Mouse (Mus musculus): ENCODE measurements around the gene Cdk14. TPM values are rescaled to one million over a fixed set of nuclear protein-coding genes. Genes with fewer than 3 reads are reported as not detected.
A peak's percentile ranks its signal among the peaks of the same experiment; 100 is the strongest.

The Cdk14 gene
- total RNA-seq, 2 experiments from 2014 or later = 10.0 to 10.6 TPM

DNA sequence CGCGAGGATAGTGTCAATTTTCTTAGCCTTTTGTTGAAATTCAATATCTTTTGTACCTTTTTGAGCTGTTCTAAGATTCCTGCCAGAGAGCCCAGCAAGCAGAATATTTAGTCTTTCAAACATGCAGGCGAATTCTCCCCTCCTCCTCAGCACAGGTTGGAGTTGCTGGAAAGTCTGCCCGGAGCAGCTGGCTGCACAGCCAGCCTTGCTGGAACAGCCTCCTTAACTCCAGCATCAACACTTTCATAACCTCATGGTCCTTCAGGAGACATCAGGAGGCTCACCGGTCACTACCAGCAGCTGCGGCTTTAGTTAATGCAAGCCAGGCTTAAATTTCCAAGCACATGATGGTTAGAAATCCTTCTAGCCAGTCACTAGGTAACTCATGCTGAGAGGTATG lies 105.8 kb downstream of the Cdk14 start:
- DNase-seq = no peak

DNA sequence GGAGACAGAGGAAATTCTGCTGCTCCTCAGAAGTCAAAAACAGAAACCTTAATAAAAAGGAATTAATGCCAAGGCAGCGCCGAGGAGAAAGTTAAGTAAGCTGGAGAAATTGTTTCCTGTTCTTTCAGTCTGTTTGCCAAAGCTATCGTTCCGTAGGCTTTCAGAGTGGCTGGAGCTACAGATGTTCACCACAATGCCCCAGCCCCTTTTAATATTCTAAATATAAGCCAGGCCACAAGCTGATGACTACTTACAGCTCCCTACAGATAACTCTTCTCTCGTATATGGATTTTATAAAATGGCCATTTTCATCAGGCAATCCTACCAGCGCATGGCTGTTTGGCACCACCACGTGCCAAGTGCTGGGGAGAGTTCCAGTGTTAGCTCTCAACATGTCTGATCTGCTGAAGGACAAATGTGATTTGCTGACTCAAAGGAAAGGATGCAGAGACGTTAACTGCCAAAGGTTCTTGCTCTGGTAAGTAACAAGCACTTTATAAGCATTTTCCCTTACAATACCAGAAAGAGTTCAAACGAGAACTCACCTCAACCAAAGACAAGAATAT lies 106.8 kb downstream of the Cdk14 start:
- DNase-seq = no peak

DNA sequence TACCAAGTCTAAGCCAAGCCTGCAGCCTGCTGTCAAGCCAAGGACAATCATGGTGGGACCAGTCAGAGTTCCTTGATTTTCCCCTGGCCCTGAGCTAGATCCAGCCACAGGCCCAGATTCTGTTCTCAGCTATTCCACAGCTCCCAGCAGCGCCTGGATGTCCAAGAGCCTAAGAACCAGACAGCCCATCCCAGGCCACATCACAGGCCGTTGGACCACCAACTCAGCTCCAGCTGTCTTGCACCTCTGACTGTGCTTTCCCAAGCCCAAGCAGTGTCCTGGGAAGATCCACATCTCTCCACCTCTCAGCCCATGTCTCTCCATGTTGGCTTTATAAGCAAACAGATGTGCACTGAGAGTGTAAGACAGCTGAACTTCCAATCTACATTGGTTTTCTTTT lies 114.8 kb downstream of the Cdk14 start:
- no peak for DNase-seq

DNA sequence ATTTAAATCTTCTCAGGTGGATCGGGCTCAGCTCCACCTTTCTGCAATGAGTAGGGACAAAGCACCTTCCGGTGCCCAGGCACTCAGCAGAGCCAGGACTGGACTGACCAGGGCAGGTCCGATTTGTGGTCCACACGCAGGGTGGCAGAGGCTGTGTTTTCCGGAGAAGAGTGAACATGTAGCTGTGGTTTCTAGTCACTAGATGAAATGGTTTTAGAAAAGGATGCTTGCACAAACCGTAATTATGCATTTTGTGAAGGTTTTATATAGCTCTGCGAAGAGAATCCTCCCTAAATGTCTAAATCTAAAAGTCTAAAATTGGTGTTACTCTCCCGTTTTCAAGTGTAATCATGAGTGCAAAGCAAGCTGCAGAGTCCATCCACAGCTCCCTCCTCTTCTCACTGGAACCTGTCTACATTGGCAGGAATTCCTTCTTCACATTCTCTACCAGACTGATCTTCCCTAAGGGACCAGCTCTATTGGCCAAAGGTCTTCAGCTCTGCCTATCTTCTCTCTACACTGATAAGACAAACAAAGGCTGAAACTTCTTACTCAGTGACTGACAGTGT lies 116.9 kb downstream of the Cdk14 start:
- no peak for DNase-seq

DNA sequence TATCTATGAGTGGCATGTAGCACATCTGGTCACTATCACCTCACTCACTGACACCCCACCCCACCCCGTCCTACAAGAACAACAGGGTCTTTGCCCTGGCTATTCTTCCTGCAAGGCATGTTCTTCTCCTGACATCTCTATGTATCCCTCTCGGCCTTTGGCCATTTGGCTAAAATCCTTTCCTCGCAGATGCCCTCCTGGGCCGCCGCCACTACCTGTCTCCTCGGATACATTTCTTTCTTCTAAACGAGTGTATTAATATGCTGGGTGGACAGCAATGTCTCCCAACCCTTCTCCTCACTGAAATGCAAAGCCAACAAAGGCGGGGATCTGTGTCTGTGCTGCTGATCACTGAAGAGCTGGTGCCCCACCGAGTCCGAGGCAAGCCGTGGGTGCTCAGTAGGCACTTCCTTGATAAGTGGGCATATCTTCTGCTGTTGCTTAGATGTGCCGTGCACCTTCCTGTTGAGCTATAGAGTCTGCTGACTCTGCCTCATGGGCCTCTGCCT lies 118.5 kb downstream of the Cdk14 start:
- no peak for DNase-seq

DNA sequence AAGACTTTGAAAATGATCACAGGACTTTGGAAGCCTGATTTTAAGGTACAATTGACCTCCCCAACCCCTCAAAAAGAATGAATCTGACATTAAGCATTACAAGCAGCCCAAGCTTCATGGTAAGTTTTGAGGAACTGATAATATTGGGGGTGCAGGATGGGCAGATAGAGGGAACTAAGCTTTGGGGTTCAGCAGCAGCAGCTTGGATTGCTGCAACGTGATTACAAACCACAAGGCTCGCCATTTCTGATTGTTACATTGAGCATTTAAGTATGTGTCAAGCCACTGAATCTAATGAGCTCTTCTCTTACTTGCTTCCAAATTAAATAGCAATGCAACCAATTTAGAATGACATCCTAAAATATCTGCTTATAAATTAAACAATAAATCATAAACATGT lies 119.1 kb downstream of the Cdk14 start:
- no peak for DNase-seq

DNA sequence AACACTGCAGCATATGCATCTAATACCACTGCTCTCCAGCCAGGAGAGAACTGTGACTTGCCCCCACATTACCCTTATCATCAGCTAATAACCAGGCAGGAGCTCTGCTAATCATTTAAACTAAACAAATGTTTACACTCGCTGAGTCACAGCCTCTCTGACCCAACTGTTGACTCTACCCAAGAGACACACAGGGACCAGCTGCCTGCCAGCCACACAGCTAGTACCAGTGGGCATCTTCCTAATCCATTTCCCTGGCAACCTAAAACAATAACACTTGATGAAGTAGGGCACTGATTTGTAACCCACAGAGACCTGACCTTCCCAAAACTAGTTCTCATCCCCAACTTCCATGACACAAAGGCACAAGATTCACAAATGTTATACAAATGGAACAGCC lies 119.8 kb downstream of the Cdk14 start:
- DNase-seq = no peak

DNA sequence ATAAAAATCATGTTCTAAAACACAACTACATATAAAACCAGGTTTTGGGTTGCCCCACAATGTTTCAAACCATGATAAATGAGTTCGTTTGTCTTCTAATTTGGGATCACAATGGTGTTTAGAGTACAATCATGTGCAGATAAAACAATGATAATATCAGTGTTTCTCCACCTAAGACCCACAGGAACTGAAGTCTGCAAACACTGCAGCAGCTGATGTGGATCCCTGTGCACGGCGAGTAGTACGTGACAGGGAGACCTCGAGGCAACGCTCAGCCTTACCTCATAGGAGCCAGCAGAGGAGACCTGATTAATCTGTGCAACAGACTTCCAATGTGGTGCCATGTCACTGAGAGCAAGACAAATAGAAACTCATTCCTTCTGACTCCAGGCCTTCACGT lies 122.9 kb downstream of the Cdk14 start:
- DNase-seq = no peak

DNA sequence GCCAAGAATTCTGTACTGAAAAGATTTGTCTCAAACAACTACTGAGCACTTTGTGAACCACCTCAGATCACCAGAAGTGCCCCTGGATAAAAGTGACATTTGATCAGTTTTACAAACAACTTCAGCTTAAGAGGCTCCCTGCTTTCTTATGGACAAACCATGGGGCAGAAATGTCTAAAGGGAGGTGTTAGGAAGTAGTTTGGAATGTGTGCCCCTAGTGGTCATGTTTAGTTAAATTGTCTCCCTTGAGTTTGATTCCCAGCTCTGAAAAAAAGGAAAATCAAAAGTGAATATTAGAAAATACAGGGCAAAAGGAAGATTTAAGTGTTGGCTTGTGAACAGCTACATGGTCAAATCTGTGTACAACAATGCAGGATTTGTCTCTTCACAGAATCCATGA lies 123.3 kb downstream of the Cdk14 start:
- DNase-seq = no peak

DNA sequence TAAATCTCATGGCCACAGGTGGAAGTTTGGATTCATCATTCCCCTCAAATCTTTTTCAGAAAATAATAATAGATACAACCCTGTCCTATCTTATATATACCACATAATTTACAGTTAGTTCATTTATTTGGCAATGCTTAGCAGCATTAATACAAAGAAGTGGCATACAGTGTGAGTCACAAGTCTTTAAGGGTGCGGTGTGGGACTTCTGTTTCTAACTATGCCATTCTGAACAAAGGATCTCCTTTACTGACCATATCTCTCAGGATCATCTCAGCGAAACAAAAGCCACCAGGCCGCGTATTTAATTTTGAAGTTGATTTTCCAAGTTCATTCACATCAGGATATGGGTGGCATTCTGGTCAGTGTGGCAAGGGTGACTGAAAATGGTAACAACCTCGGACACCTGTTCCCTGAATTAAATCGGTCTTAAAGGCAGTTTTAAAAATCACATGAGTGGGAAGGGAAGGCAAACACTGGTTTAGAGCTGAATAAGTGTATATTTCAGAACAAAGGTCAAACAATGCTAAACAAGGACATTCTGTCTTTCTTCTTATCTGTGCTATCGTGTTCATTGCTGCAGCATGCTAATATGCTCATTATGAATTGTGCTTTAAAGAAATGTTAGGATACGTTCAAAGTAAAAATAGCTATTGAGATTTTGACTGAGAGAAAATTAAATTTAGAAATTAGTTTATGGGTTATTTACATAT lies 127.1 kb downstream of the Cdk14 start:
- DNase-seq = no peak

DNA sequence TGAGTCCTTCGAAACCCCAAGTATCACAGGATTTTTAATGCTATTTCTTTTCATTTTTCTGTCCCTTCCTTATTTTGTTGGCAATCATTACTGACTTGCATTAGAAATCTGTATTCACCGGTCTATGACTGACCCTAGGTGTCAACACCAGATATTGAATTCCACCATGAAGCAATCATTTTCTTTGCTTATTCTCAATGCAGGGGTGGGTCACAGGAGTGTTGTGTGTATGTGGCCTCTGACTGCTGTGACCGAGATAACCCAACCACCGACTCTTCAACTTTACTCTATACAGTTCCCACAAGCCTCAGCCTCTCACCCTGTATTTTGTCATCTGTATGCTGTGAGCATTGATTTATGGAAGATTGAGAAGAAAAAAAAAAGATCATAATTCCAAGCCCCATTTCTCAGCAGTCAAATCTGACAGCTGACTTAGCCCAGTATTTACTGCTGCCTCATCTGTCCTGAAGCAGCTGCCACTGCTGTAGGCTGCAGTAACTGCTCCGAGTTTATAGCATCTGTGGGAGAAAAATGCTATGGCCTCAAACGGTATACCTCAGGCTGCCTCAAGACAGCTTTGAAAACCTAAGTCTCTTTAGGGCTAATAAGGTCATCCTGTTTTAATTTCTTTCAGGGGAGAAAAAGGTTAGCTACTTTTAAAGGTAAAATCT lies 128.7 kb downstream of the Cdk14 start:
- no peak for DNase-seq

DNA sequence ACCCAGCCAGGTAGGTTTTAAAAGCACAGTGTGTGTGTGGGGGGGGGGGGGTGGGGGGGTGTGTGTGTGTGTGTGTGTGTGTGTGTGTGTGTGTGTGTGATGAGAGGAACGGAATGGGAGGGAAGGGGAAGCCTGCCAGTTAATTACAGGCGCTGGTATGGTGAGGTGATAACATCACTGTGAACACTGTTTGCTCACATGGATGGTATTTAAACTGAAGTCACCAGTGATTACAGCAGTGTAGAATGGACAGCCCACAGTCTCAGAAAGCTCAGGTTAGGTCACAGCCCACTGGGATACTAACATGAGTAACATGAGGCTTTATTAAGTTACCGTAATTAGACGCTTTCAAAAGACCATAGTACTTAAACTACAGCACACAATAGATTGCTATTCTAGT lies 129.4 kb downstream of the Cdk14 start:
- DNase-seq = no peak

DNA sequence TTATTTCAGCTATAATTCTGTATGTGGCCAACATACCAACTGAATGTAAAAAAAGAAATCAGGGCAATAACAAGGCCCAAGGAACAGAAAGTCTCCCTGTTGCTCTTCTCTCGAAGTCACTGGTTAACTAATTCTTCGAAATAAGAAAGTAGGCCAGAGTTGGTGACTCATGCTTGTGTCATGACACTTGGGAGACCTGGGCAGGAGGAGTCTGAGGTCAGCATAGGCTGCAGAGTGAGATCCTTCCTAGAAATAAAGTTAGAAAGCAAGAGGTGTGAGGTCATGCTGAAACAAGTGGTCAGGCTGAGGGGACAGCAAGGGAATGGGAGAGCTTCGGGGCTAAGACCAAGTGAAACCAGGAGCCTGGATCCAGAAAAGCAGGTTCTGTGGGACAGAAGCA lies 134.2 kb downstream of the Cdk14 start:
- peak; percentile 9 to 11 for DNase-seq

DNA sequence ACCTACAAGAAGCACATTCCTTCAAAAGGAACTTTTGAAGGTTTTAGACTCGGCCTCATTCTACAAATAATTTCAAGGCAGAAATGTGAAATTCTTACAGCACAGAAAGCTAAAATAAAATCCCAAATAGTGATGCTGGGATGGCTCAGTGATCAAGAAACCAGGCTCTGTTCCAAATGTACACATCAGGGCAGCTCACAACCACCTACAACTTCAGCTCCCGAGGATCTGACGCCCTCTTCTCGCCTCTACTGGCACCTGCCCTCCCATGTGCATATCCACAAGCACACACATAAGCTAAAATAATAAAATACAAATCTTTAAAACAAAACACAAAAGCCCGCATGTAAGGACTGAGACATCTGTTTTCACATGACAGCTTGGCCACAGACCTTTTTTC lies 135.6 kb downstream of the Cdk14 start:
- DNase-seq = no peak

DNA sequence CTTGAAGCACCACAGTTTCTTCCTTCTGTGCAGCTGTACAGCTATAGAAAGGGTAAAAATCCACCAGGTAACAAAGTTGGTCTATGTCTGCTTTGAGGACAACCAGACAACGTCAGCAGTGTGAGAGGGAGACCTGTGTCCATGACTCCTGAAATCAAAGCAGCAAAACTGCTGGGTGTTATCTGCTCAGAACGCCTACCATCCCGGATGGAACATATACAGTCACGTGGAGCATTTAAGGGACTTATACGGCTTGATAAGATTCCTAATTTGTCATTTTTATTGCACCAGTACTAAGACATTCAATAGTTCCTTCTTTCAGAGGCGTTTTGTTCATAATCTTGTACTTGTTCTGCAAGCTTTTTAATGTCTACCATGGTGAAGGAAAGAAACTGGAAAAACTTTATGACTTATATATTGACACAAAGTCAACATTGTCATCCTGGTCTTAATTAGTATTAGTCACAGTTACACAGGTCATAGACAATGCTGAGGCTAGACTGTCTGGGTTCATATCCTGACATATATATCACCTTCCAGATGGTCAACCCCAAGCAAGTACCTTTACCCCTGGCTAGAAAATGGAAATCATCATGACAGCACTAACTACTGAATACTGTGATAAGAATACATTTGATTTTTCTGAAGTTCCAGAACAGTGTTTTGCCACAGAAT lies 136.2 kb downstream of the Cdk14 start:
- DNase-seq = no peak

DNA sequence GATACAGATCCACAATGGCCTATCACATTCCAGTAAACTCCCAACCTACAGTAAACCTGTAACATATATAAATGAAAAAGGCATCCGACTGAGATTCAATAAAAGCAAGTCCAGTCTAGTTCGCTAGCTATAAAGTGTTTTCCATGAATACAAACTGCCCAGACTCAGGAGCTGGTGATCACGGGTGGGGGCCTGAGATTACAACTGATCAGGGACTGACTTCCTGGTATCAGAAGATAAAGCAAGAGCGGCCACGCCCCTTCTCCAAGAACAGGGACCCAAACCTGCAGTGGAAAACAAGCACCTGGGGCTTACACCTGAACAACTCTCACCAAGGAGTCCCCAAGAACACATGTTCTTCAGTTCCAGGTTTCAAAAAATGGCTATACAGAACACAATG lies 137.7 kb downstream of the Cdk14 start:
- DNase-seq = no peak

DNA sequence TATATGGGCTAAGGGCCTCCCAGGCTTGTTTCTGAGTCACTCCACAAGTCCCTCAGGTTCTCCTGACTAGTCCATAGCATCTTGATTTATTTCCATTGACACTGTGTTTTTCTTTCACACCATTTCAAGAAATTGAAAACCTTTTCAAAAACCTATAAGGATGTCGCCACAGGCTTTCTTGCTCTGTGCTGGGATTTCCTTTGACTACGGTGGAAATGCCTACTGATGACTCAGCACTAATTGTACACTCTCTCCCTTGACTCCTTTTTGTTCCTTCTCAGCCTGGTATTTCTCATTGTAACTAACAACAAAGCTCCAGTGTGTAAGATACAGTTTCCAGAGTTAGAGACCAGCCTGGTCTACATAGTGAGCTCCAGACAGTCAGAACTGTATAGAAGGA lies 144.8 kb downstream of the Cdk14 start:
- DNase-seq = no peak

DNA sequence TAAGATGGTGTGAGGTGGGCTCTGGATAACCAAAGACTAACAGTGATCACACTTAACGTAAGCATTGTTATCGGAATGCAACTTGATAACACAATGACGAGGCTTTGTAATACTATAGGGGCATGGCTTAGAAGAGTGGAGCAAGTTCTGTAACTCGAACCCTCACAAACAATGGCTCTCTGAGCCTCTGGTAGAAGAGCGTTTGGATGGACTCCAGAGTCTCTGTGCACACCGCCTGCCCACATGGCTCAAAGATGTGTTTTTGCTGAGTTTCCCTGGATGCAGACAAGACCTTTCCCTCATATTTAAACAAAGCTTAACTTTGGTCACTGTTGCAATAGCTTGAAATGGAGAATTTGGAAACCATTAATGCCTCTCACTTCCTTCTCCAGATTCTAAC lies 145.8 kb downstream of the Cdk14 start:
- DNase-seq = no peak

DNA sequence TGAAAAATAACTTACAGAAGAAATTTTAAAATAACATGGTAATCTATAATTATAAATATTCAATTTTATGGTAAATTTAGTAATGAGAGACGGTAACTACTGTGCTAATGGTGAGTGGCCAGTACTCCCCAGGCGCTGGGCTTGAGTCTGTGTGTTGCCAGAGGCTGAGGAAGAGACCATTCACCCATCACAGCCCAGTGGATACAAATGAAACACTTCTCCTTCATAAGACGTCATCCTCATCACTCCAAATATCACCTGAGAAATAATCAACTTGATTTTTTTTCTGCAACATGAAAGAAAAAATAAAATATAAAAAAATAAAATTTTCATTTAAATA lies 153.4 kb downstream of the Cdk14 start:
- no peak for DNase-seq

DNA sequence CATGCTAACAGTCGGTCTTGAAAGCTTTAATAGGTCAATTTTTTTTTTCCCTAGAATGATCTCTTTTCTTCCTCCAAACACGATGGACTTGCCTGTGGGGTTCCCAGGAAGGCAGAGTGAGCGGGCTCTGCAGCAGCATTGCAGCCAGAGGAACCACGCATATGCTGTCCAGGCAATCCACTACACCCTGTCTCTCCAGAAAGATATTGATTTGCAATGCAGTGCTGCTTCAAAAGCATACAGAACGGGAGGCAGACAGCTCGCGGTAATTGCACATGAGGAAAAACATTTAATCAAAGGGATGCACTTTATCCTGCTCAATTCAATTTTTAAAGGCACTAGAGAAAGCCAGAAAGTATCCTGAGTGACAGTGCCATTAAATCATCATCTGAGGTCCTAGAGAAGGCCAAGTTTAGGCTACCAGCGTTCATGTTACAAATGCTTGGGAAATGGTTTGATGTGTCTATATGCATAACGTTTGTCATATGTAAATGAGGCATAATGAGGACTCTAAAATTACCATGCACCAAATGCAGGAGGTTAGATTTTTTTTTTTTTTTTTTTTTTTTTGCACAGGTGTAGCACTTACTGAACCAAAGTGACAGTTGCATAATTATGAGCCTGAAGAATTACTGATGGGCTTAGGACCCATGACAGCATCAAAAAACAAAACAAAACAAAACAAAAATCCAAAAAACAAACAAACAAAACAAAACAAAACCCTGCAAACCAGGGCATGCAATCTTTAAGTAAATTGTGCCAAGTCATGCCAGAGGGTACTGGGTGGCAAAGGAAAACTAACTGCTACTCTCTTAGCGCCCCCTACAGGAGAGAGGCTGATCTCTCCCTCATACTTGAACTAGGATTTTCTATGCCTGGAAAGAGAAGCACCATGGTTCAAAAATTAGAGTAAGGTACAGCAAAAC lies 154.0 kb downstream of the Cdk14 start:
- peak; percentile 48 to 75 for DNase-seq

DNA sequence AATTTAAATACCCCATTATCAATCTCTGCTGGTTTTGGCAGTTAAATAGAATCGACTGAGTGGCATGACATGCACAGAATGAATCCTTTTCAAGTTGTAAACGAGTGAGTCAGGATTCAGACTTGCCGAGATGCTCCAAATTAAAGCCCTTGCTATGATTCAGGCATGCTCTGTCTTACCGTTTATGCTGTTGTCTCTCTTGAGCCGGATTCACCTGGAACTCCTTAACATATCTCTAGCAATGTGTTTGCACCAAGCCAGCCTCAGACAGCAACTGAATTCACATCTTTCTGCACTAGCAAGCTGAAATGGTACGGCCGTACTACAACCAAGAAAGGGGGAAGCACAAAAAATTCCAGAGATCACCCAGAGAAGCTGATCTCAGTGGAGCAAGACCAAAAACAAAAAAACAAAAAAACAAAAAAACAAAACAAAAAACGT lies 154.7 kb downstream of the Cdk14 start:
- no peak for DNase-seq

DNA sequence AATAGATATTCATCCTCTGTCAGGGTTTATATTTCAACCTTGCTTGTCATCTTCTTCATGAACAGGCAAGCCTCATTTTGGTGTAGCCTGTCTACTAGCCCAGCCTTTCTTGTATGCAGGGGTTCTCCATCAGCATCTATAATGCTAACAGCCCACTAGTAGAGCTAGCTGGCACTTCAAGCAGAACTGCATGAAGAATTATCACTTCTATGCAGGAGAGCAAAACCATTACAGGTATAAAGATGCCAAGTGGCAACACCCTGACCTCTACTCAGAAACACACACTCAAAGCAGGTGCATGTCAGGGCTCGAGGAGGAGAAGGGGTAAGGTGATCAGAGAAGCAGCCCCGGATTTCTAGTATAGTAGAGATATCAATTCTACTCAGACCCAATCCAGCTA lies 155.4 kb downstream of the Cdk14 start:
- DNase-seq = no peak

Measured in adrenal gland, postnatal 36 days (tissue).